Mouse (Mus musculus): ENCODE data around the gene Dot1l.

GRCm38 (mm10) chr10:80802996-80803395, 48.0 kb downstream of the Dot1l start:
- TF ChIP-seq POLR2A (IDR thresholded peaks at IDR 0.05; ENCODE audit: control insufficient read depth, extremely low read depth, insufficient read depth, low read length, poor library complexity) (no peak), CTCF (IDR thresholded peaks at IDR 0.05; ENCODE audit: borderline replicate concordance, control insufficient read depth, extremely low read depth, insufficient read depth, low read length, poor library complexity) (no peak)

All from thymus, adult 2 months (tissue).